Mouse (Mus musculus) olfactory bulb, adult 2 months (tissue): ENCODE data around the gene Ntn1.

Source experiments
- CTCF ChIP-seq: fragments of 200-500 bp; IDR thresholded peaks from 2 replicates; pipeline ENCODE4 v1.5.1; 2012; ENCODE audit warnings: low read depth, mild to moderate bottlenecking, low read length, moderate library complexity; ENCODE audit not compliant: insufficient read depth
- POLR2A ChIP-seq: fragments of 200-500 bp; IDR thresholded peaks from 2 replicates; pipeline ENCODE4 v1.6.1; 2012; ENCODE audit warnings: mild to moderate bottlenecking, low read depth, low read length, moderate library complexity; ENCODE audit not compliant: insufficient read depth

DNA sequence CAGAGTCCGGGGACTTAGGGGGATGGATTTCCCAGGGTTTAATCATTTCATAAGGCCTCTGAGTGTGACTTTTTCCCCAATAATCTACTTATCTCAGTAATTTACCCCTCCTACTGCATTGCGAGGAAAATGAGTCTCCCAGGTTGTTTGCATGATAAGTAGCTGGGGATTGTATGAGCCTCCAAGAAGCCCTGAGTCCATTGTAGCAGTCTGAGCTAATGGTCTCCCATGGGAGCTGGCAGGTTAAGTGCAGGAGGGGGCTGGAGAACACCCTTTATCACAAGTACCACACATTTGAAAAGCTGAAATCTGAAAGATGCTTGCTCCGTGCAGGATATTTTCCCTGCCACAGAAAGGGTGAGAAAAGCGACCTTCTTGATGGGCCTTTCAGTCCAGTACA, 240.8 kb downstream of the Ntn1 start:
- no peak for TF ChIP-seq CTCF
- TF ChIP-seq POLR2A, result no peak
